Mouse (Mus musculus) thymus, postnatal 0 days (tissue): ENCODE data around the gene Olfr661. TPM values are rescaled to one million over a fixed set of nuclear protein-coding genes. Genes with fewer than 3 reads are reported as not detected.

Source experiments
- DNase-seq: peaks from one replicate; pipeline ENCODE4 v3.0.0-alpha.2; 2015; ENCODE audit warnings: low spot score
- polyA plus RNA-seq: library from polyadenylated mRNA; unstranded; fragments of >200 nt; fragmentation: Nextera tagmentation; extraction: Ambion mirVana; gene quantifications from 2 replicates; pipeline ENCODE4 v1.2.1, GENCODE M21; 2015

Gene Olfr661
- not detected in 2 replicates for polyA plus RNA-seq

- DNase-seq, result no peak
These were observed at the start of gene Olfr661 for GRCm38 (mm10) chr7:104686201-104686600. Gene Olfr661, plus strand, starts transcription at chr7:104686501.

GRCm38 (mm10) chr7:104646841-104647482, 39.3 kb upstream of the Olfr661 start, which contains the start of gene Olfr658:
Gene Olfr658, minus strand, starts transcription at chr7:104647305.
- peak; percentile 18 for DNase-seq

GRCm38 (mm10) chr7:104666453-104666852, 19.8 kb upstream of the Olfr661 start, which contains the start of gene Olfr659:
Gene Olfr659, plus strand, starts transcription at chr7:104666753.
- DNase-seq, result no peak

Other genes with a start within 250 kb of the Olfr661 start
- gene Trim30a, start 221.3 kb upstream of the Olfr661 start, polyA plus RNA-seq, result 15.3 and 17.9 TPM in 2 replicates
- 4.9 and 5.8 TPM in 2 replicates for gene Trim30d, start 178.7 kb upstream of the Olfr661 start, polyA plus RNA-seq
- not detected in 2 replicates for gene Olfr651, start 136.4 kb upstream of the Olfr661 start, polyA plus RNA-seq
- gene Olfr652, start 125.6 kb upstream of the Olfr661 start, polyA plus RNA-seq, result not detected in 2 replicates
- gene Olfr653, start 109.2 kb upstream of the Olfr661 start, polyA plus RNA-seq, result not detected in 2 replicates
- gene Olfr654, start 99.5 kb upstream of the Olfr661 start, polyA plus RNA-seq, result not detected in 2 replicates
- gene Olfr655, start 84.7 kb upstream of the Olfr661 start, polyA plus RNA-seq, result not detected in 2 replicates
- not detected in 2 replicates for gene Olfr656, start 72.5 kb upstream of the Olfr661 start, polyA plus RNA-seq
- gene Olfr657, start 61.7 kb upstream of the Olfr661 start, polyA plus RNA-seq, result not detected in 2 replicates
- not detected in 2 replicates for gene Olfr658, start 39.2 kb upstream of the Olfr661 start, polyA plus RNA-seq
- gene Olfr659, start 19.7 kb upstream of the Olfr661 start, polyA plus RNA-seq, result not detected in 2 replicates
- gene Usp17le, start 91.0 kb downstream of the Olfr661 start, polyA plus RNA-seq, result not detected in 2 replicates
- not detected in 2 replicates for gene Usp17lb, start 156.1 kb downstream of the Olfr661 start, polyA plus RNA-seq
- gene Usp17la, start 170.5 kb downstream of the Olfr661 start, polyA plus RNA-seq, result not detected in 2 replicates
- not detected in 2 replicates for gene Olfr665, start 191.5 kb downstream of the Olfr661 start, polyA plus RNA-seq
- gene Olfr666, start 209.5 kb downstream of the Olfr661 start, polyA plus RNA-seq, result not detected in 2 replicates
- not detected in 2 replicates for gene Olfr667, start 235.0 kb downstream of the Olfr661 start, polyA plus RNA-seq
- not detected in 2 replicates for gene Olfr668, start 241.6 kb downstream of the Olfr661 start, polyA plus RNA-seq
- not detected in 2 replicates for gene Olfr669, start 247.7 kb downstream of the Olfr661 start, polyA plus RNA-seq